Mouse (Mus musculus) myocyte (in vitro differentiated cells): ENCODE results near the gene Aff3.

Experiments used
- MAX ChIP-seq: IDR thresholded peaks from one replicate; pipeline ENCODE4 v1.6.1; 2011; ENCODE audit warnings: low read depth, mild to moderate bottlenecking, control low read depth
- POLR2A ChIP-seq: IDR thresholded peaks from one replicate; pipeline ENCODE4 v1.6.1; 2011; ENCODE audit warnings: low read depth, mild to moderate bottlenecking, control low read depth, moderate library complexity; ENCODE audit not compliant: insufficient read length
- USF1 ChIP-seq: IDR thresholded peaks from one replicate; pipeline ENCODE4 v1.6.1; 2011; ENCODE audit warnings: low read depth, mild to moderate bottlenecking, control low read depth, moderate library complexity

DNA sequence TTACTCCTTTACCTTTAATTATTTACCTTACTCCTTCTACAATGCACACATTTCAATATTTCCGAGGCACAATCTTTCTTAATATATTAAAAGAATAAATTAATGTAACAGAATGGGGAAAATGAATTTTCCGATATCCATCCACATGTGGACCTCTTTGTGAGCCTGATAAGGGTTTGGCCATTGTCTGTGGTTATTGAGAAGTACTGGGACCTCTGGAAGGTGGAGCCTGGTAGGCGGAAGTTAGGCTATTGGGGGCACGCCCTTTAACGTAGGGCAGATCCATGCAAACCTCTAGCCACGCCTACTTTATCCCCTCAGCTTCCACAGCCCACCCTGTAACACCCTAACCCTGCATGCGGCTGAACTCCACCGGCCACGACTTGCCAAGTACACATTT is 3.1 kb upstream of the Aff3 start:
- TF ChIP-seq MAX (no peak), USF1 (no peak), POLR2A (no peak)
